Mouse (Mus musculus) ES-Bruce4 (cell line): Measurements from ENCODE around the gene Pus3.

Experiments used
- CTCF ChIP-seq: IDR thresholded peaks from one replicate; pipeline ENCODE4 v1.8.1; 2011; ENCODE audit warnings: low read depth, low read length
- EP300 ChIP-seq: IDR thresholded peaks from 2 replicates; pipeline ENCODE4 v1.6.1; 2011; ENCODE audit warnings: low read depth, low read length; ENCODE audit not compliant: insufficient read depth
- POLR2A ChIP-seq: IDR thresholded peaks from one replicate; pipeline ENCODE4 v1.8.1; 2011; ENCODE audit warnings: low read length; ENCODE audit not compliant: insufficient read depth

DNA sequence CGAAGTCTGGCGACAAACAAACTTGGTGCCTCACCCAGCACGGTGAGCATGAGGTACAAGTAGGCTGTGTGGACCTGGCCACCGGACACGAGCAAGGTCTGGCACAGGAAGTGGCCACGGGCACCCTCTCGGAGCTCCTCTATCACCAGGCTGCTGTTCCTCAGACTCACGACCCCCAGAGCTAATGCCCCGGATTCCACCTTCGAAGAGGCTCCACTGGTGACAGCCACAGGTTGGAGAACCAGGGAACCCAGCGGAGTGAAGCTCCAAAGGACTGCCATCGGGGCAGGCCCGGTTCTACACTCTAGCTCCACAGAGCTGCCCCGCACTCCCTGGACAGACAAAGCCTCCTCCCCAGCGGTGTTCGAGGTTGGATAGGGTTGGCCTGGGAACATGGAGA lies 41.7 kb upstream of the Pus3 start:
- TF ChIP-seq CTCF, result no peak
- TF ChIP-seq POLR2A, result no peak
- no peak for TF ChIP-seq EP300
